Mouse (Mus musculus) E14TG2a.4 (cell line): ENCODE measurements around the gene Flnb.

Experiments
- H3K27me3 ChIP-seq: 2 replicates; pipeline ENCODE4 v1.6.1; 2014; ENCODE audit warnings: low read length, control low read depth; ENCODE audit not compliant: insufficient read depth
- H3K36me3 ChIP-seq: 2 replicates; pipeline ENCODE4 v1.6.1; 2014; ENCODE audit warnings: low read length, control low read depth; ENCODE audit not compliant: insufficient read depth
- H3K4me1 ChIP-seq: replicated peaks from 2 replicates; pipeline ENCODE4 v1.6.1; 2014; ENCODE audit warnings: low read depth, low read length, control low read depth
- H3K4me3 ChIP-seq: replicated peaks from 2 replicates; pipeline ENCODE4 v1.5.1; 2014; ENCODE audit warnings: mild to moderate bottlenecking, low read length
- H3K9me3 ChIP-seq: 2 replicates; pipeline ENCODE4 v1.6.1; 2014; ENCODE audit warnings: low read length, control low read depth
- CTCF ChIP-seq: conservative IDR thresholded peaks from 2 replicates; pipeline ENCODE4 v1.5.1; 2014; ENCODE audit warnings: low read length
- NANOG ChIP-seq: IDR thresholded peaks from 2 replicates; pipeline ENCODE4 v1.6.1; 2014; ENCODE audit warnings: borderline replicate concordance, low read length, mixed read lengths
- POU5F1 ChIP-seq: IDR thresholded peaks from 2 replicates; pipeline ENCODE4 v1.6.1; 2014; ENCODE audit warnings: low read length, borderline replicate concordance

The Flnb gene

DNA sequence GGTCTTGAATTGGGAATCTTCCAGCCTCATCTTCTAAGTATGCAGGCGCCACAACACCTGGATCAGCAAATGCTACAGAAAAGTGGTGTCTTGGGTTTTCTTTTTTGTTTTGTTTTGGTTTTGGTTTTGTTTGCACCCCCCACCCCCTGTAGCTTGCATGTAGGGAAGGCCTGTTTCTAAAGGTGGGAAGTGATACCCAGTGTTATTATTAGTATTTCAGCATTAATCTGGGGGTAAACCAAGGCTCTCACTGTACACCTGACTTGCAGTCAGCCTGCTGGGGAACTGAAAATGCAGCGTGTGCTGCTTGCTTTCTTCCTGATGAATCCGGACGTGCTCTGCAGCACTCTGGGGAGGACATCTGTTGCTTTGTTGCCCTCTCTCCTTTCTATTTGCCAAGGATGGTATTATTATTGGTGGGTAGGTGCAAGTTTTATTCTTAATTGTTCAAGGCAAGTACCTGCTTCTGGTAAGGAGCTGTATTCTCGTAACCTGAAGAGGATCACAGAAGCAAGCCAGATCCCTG lies 20.9 kb downstream of the Flnb start:
- Histone ChIP-seq H3K4me1 (peaks cover 46% of the 10 kb centered on the region), H3K36me3 (peaks cover 17% of the 10 kb centered on the region), H3K4me3 (no peak overlapping the region), H3K27me3 (no peaks in the 10 kb centered on the region), H3K9me3 (no peaks in the 10 kb centered on the region)
- TF ChIP-seq CTCF = no peak
- no peak for TF ChIP-seq NANOG
- TF ChIP-seq POU5F1 = no peak

DNA sequence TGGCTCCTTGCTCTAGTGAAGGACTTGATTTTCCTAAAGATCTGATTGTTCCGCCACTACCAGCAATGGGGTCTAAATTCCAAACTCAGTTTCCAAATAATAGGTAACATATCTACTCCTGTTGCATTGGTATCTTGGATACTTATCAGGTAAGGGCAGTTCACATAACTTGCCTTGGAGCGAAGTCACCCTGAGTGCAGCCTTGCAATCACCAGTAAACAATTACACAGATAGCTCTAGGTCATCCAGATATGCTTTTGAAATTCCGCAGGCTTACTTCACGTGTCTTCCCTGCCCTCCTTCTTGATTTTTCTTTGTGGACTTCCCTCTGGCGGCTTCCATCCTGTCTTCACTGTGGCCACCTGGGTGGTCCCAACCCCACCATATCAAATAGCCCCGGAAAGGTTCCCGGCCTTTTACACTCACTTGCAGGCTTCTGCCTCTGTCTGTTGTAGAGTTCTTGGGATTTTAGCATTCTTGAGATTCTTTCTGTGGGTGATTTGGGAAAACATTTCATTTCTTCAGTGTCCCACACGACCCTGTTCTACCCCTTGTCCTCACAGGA lies 22.3 kb downstream of the Flnb start:
- H3K4me3 ChIP-seq = no peak overlapping the region
- peaks cover 46% of the 10 kb centered on the region for H3K4me1 ChIP-seq
- peaks cover 19% of the 10 kb centered on the region for H3K36me3 ChIP-seq
- H3K9me3 ChIP-seq = no peaks in the 10 kb centered on the region
- H3K27me3 ChIP-seq = no peaks in the 10 kb centered on the region
- TF ChIP-seq CTCF (no peak), NANOG (no peak), POU5F1 (no peak)

DNA sequence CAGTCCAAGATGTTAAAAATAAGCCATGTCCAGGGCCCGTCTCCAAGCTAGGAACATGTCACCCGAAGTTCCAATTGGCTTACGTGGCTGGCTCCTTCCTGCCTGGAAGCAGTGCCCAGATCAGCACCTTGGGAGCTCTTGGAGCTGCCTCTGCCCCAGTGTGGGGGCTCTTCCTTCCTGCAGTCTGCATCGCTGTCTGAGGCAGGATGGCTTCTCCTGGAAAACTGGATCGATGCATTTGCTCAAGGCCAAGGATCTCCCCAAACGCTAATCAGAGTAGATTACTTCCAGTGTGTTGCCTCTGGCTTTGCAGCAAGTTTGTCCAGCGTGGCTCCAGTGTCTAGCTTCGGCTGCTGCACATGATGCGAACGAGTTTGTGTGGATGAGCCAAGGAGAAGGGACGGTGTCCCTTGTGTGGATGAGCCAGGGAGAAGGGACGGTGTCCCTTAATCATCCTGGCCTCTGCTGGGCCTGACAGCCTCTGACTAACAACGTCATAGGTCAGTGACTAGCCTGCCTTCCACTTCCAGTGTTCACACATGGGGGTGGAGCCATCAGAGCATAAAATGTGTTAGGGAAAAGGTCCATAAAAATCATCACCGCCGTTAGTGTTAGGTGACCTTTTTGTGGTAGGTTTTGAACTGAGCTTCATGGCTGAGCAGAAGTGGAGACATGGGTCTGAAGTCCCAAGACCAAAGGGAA lies 25.0 kb downstream of the Flnb start:
- Histone ChIP-seq H3K4me1 (peaks cover 56% of the 10 kb centered on the region), H3K9me3 (no peaks in the 10 kb centered on the region)

DNA sequence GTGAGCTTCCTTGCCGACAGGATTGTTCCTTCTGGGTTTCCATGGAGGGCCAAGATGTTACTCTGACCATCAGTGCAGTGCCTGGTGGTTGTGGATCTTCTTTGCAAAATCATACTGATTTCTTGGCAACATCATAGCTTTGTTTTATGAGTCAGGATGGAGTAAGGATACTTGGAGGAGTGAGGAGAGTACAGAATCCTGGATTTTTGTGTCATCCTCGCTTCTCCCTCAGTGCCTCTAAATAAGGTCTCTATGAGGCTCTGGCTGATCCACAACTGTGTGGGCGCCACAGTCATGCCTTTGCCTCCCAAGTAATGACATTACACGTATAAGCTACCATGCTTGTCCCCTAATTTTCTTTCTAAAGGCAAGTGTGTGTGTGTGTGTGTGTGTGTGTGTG lies 28.9 kb downstream of the Flnb start:
- peaks cover 58% of the 10 kb centered on the region for H3K4me1 ChIP-seq
- no peaks in the 10 kb centered on the region for H3K27me3 ChIP-seq
- H3K4me3 ChIP-seq = no peak overlapping the region
- TF ChIP-seq NANOG = no peak
- no peak for TF ChIP-seq CTCF
- TF ChIP-seq POU5F1 = no peak
- H3K9me3 ChIP-seq = no peaks in the 10 kb centered on the region
- peaks cover 30% of the 10 kb centered on the region for H3K36me3 ChIP-seq

More for the DNA sequence above, 25.0 kb downstream of the Flnb start:
- Histone ChIP-seq H3K36me3 (peaks cover 15% of the 10 kb centered on the region), H3K27me3 (no peaks in the 10 kb centered on the region), H3K4me3 (no peak overlapping the region)
- no peak for TF ChIP-seq NANOG
- no peak for TF ChIP-seq CTCF
- TF ChIP-seq POU5F1 = no peak

DNA sequence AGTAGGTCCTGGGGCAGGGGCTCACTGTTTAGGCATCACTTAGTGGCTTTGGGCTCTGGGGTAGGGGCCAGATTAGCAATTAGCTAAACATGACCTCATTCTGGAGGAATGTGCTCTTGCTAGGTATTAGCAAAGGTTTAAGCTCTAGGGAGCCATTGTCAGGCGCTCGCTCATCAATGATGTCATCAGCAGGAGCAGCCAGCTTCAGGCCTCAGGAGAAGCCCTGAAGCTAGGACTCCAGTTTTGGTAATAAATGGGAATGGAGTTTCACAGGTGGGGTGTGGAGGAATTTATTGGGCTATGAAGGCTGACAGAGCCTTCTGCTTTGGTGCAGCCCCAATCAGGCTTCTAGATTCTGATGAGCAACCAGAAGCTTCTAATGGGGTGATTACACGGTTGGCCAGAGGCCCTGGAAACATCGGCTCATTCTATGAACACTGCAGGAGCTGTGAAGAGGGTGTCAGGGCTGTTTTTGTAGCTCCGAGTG lies 30.0 kb downstream of the Flnb start:
- peaks cover 60% of the 10 kb centered on the region for H3K4me1 ChIP-seq
- no peaks in the 10 kb centered on the region for H3K9me3 ChIP-seq
- peaks cover 26% of the 10 kb centered on the region for H3K36me3 ChIP-seq
- TF ChIP-seq NANOG (no peak), CTCF (no peak), POU5F1 (no peak)
- H3K4me3 ChIP-seq = no peak overlapping the region
- no peaks in the 10 kb centered on the region for H3K27me3 ChIP-seq

DNA sequence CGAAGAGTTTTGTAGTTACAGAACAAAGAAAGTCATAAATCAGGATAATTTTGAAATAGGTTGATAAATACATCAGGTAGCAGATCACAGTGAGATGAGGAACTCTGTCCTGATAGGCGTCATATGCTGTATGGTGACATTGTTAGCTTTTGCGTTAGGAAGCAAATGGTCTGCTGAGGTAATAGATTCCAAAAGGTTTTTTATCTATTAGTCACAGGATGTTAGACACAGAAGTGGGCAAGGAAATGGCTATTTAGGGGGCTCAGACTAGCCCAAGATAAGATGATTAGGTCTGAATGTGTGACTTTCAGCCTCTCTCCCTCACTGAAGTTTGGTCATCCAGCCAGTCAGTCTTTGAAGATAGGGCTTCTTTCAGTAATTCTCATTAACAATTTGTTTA lies 33.2 kb downstream of the Flnb start:
- TF ChIP-seq NANOG = no peak
- TF ChIP-seq POU5F1 = no peak
- no peak for TF ChIP-seq CTCF
- H3K4me3 ChIP-seq = peak overlapping the region; percentile 62
- no peaks in the 10 kb centered on the region for H3K9me3 ChIP-seq
- peaks cover 86% of the 10 kb centered on the region for H3K4me1 ChIP-seq
- H3K27me3 ChIP-seq = no peaks in the 10 kb centered on the region
- H3K36me3 ChIP-seq = peaks cover 23% of the 10 kb centered on the region; the same call in 1 of the 2 replicates

DNA sequence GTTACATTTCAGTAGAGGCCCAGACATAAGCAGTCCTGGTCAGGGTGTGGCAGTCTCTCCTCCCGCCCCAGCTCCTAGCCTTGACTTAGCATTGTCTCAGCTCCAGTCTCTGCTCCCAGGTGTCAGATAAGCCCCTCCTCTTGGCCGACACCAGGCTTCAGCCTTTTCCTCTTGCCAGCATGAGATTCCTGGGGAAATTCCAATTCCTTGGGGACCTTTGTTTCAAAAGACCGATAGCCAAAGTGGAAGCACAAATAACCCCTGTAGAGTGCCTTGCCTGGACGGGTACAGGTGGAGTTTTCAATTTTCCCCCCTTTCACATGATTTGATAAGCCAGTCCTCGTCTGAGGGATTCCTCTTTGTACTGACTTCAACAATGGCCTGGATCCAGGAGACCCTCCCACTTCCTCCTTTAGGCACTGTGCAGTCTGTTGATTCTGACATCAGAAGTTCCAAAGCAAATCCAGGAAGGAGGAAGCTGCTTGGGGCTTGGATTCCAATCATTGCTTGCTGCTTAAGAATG lies 33.8 kb downstream of the Flnb start:
- Histone ChIP-seq H3K4me1 (peaks cover 91% of the 10 kb centered on the region), H3K27me3 (no peaks in the 10 kb centered on the region), H3K36me3 (peaks cover 22% of the 10 kb centered on the region; the same call in 1 of the 2 replicates), H3K9me3 (no peaks in the 10 kb centered on the region), H3K4me3 (peak overlapping the region; percentile 62)
- no peak for TF ChIP-seq NANOG
- no peak for TF ChIP-seq CTCF
- no peak for TF ChIP-seq POU5F1

DNA sequence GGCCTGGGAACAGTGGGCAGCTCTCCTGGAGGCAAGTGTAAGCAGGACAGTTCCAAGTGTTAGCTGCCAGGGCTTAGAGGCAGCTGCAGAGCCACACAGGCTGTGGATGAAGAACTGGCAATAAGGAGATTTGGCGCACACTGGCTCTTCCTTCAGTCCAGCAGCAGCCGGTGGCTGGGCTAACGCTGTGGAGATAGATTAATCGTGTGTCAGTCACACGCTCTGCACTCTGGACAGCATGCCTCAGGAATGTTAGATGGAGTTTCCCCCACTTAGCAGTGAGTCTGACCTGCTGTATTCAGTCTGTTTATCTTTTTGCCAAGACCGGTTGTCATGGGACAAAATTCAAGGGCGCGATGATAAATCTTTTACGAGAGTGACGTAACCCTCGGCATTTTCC lies 35.9 kb downstream of the Flnb start:
- peaks cover 88% of the 10 kb centered on the region for H3K4me1 ChIP-seq
- H3K36me3 ChIP-seq = peaks cover 17% of the 10 kb centered on the region; the same call in 1 of the 2 replicates
- TF ChIP-seq CTCF (no peak), POU5F1 (no peak), NANOG (no peak)
- no peaks in the 10 kb centered on the region for H3K9me3 ChIP-seq
- H3K27me3 ChIP-seq = no peaks in the 10 kb centered on the region
- H3K4me3 ChIP-seq = no peak overlapping the region
